In genomic region chr2:70126783-70127182, GRCm38 (mm10) we compare ENCODE assay signal across 8 mouse cellular contexts.
DNase-seq lines count a peak whose midpoint lies in the region; ATAC-seq and TF ChIP-seq lines count a peak whose summit lies in the region.

No protein-coding gene starts in this region.

- under 1% methylated on average over 13 of the region's 13 CpGs for WGBS in heart, embryonic 14.5 days
- WGBS in liver, embryonic 13.5 days (ENCODE audit: insufficient replicate concordance), result 2% methylated on average over 13 of the region's 13 CpGs
- WGBS in neural tube, embryonic 13.5 days, result under 1% methylated on average over 13 of the region's 13 CpGs

- H3K9me3 ChIP-seq in heart, embryonic 14.5 days (ENCODE audit: control insufficient read depth, low read length), result no peaks in the 10 kb centered on the region
- no peaks in the 10 kb centered on the region for H3K9me3 ChIP-seq in liver, embryonic 13.5 days (replicated peaks)
- H3K9me3 ChIP-seq in neural tube, embryonic 13.5 days, result no peaks in the 10 kb centered on the region

- no peaks in the 10 kb centered on the region for H3K36me3 ChIP-seq in heart, embryonic 14.5 days (ENCODE audit: control insufficient read depth, insufficient read depth, low read length)
- H3K36me3 ChIP-seq in liver, embryonic 13.5 days, result no peaks in the 10 kb centered on the region
- no peaks in the 10 kb centered on the region for H3K36me3 ChIP-seq in neural tube, embryonic 13.5 days

- H3K4me3 ChIP-seq in bone marrow macrophage, adult 2 months (ENCODE audit: insufficient read depth, low read length), result no peak overlapping the region
- H3K4me3 ChIP-seq in embryonic fibroblast, embryonic 13.5 days (ENCODE audit: insufficient read depth, low read length), result no peak overlapping the region
- H3K4me3 ChIP-seq in heart, embryonic 14.5 days (ENCODE audit: control insufficient read depth in 1 of 2, insufficient read depth in 1 of 2, low read depth in 1 of 2, low read length in 2 of 2), result no peak overlapping the region
- H3K4me3 ChIP-seq in liver, embryonic 13.5 days (replicated peaks), result no peak overlapping the region
- H3K4me3 ChIP-seq in neural tube, embryonic 13.5 days, result 0 out of 2 replicates have a peak overlapping the region, but pooled peaks have one; percentile 1

- no peak for TF ChIP-seq POLR2A in bone marrow macrophage, adult 2 months (IDR thresholded peaks at IDR 0.05; ENCODE audit: borderline replicate concordance, low read depth, low read length)
- TF ChIP-seq POLR2A in embryonic fibroblast, embryonic 13.5 days (IDR thresholded peaks at IDR 0.05; ENCODE audit: low read depth, low read length), result no peak

- peak; percentile 86 to 90 for DNase-seq in B cell, adult 2 months
- DNase-seq in kidney, postnatal 10 days, result peak; percentile 84
- DNase-seq in liver, embryonic 13.5 days, result peak; percentile 18
- DNase-seq in telencephalon, adult 2 months (ENCODE audit: low read depth, low spot score), result peak; percentile 81

- peaks cover 8% of the 10 kb centered on the region; the same call in 1 of the 2 replicates for H3K27me3 ChIP-seq in heart, embryonic 14.5 days (ENCODE audit: control insufficient read depth, insufficient read depth, low read length)
- peaks cover 26% of the 10 kb centered on the region for H3K27me3 ChIP-seq in liver, embryonic 13.5 days
- peaks cover 8% of the 10 kb centered on the region; the same call in 1 of the 2 replicates for H3K27me3 ChIP-seq in neural tube, embryonic 13.5 days

- peak; percentile 90 for TF ChIP-seq CTCF in bone marrow macrophage, adult 2 months (IDR thresholded peaks at IDR 0.05; ENCODE audit: low read depth, low read length)
- peak; percentile 68 for TF ChIP-seq CTCF in embryonic fibroblast, embryonic 13.5 days (IDR thresholded peaks at IDR 0.05; ENCODE audit: borderline replicate concordance, insufficient read depth, low read length)

- H3K4me2 ChIP-seq in heart, embryonic 14.5 days (ENCODE audit: low read length), result peak overlapping the region; percentile 37; the same call in 1 of the 2 replicates
- H3K4me2 ChIP-seq in liver, embryonic 13.5 days, result no peak overlapping the region
- peak overlapping the region; percentile 46 for H3K4me2 ChIP-seq in neural tube, embryonic 13.5 days

- H3K9ac ChIP-seq in heart, embryonic 14.5 days (ENCODE audit: low read length), result no peak overlapping the region
- H3K9ac ChIP-seq in liver, embryonic 13.5 days, result no peak overlapping the region
- 0 out of 2 replicates have a peak overlapping the region, but pooled peaks have one; percentile 0 for H3K9ac ChIP-seq in neural tube, embryonic 13.5 days

- H3K4me1 ChIP-seq in bone marrow macrophage, adult 2 months (ENCODE audit: control insufficient read depth, insufficient read depth, low read length), result peaks cover 9% of the 10 kb centered on the region
- no peaks in the 10 kb centered on the region; the same call in 1 of the 2 replicates for H3K4me1 ChIP-seq in embryonic fibroblast, embryonic 13.5 days (ENCODE audit: control insufficient read depth, insufficient read depth, low read length)
- peaks cover 3 to 4% of the 10 kb centered on the region in 2 experiments; a peak in 1 of 4 replicates for H3K4me1 ChIP-seq in heart, embryonic 14.5 days (ENCODE audit: control insufficient read depth in 2 of 2, insufficient read depth in 2 of 2, low read length in 2 of 2)
- no peaks in the 10 kb centered on the region for H3K4me1 ChIP-seq in liver, embryonic 13.5 days (replicated peaks)
- peaks cover 20% of the 10 kb centered on the region for H3K4me1 ChIP-seq in neural tube, embryonic 13.5 days (replicated peaks)

- ATAC-seq in heart, embryonic 14.5 days (ENCODE audit: insufficient number of reproducible peaks, insufficient read depth, low FRiP score, low read depth), result no peak
- ATAC-seq in liver, embryonic 13.5 days (ENCODE audit: low read depth), result no peak
- ATAC-seq in neural tube, embryonic 13.5 days (ENCODE audit: low read depth), result peak; percentile 90

- H3K27ac ChIP-seq in bone marrow macrophage, adult 2 months (ENCODE audit: insufficient read depth, low read depth, low read length), result no peak overlapping the region
- H3K27ac ChIP-seq in embryonic fibroblast, embryonic 13.5 days (ENCODE audit: insufficient read depth, low read length), result no peak overlapping the region
- no peak overlapping the region for H3K27ac ChIP-seq in heart, embryonic 14.5 days (replicated peaks in 1 of 2; ENCODE audit: control insufficient read depth in 1 of 2, insufficient read depth in 1 of 2, low read depth in 2 of 2, low read length in 2 of 2)
- no peak overlapping the region for H3K27ac ChIP-seq in liver, embryonic 13.5 days
- H3K27ac ChIP-seq in neural tube, embryonic 13.5 days (replicated peaks), result peak overlapping the region; percentile 3; the same call in 1 of the 2 replicates

Comparison
In these comparisons a context has a peak if more than half of its experiments do, and no peak if none do; other contexts are left out.
1. DNase-seq: peak in every context shown above with its lines; median percentile 88 in B cell, adult 2 months; 84 in kidney, postnatal 10 days; 81 in telencephalon, adult 2 months; 18 in liver, embryonic 13.5 days.